Mouse (Mus musculus): ENCODE measurements around the gene Sec63.
A peak's percentile ranks its signal among the peaks of the same experiment; 100 is the strongest.

The Sec63 gene

DNA sequence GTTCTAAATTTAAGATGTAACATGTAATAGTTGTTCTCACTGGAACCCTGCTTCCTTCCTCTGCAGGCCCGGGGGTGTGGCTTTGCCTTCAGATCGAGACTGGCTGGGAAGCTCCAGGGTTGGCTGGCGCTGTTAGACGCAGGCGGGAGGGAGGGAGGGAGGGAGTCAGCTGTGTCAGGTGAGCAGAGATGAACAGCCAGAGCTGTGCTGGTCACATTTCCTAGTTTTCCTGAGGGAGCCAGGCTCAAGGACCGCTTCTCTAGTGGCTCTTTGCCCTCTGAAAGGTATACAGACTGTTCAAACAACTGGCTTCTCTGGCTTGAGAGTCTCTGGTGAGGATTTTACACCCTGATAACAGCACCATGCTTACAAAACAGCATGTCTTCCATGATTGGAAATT lies 69.1 kb downstream of the Sec63 start:
- no peak for DNase-seq

DNA sequence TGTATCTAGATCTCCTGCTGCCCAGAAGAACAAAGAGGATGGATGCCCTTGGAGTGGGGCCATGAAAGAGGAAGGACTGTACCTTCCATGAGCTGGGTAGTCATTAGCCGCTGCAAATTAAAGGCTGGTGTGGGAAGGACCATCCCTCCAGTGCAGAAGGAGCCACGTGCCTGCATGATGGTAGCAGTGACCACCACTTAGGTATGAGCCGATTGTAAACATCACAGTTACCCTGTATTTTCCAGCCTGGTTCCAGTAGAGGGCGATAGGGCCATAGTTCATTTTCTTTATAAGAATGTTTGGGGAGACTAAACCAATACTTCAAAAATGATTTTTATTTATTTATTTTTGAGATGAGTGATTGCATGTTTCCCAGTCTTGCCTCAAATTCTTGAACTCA lies 71.4 kb downstream of the Sec63 start:
- peak; percentile 36 for DNase-seq

DNA sequence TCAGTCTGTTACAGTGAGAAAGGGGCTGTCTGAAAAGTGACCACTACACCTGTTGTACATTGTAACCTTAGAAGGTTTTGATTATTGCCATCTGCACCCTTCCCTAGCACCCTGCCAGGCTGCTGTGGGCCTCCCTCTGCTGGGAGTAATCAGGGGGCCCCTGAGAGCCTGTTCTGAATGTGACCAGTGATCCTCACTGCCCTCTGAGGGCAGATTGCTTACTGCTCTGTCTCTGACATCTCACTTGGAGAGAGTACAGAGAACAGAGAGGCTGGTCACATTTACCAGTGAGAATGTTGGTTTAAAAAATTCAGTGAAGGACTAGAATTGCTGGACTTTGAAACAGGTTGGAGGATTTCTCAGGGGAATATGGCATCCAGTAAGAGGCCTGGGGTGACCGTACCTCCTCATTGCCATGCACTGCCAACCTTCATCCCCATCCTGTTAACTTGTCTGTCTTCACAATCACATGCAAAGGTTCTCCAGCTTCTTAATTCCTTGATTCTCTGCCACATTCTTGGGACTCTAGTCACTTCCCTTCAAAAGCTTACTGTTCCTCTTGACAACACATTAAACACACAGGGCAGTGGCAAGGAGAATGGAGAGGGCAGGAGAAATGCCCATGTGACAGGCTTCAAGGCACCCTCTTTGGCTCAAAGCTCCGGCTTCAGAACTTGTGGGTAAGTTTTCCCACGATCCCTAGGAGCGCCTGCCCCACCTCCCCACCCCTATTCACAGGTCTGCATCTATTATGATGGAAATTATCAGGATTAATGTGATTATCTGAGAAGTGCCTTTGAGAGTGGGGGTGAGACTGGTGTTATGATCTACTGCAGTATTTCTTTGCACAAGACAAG lies 72.8 kb downstream of the Sec63 start:
- peak; percentile 42 for DNase-seq

DNA sequence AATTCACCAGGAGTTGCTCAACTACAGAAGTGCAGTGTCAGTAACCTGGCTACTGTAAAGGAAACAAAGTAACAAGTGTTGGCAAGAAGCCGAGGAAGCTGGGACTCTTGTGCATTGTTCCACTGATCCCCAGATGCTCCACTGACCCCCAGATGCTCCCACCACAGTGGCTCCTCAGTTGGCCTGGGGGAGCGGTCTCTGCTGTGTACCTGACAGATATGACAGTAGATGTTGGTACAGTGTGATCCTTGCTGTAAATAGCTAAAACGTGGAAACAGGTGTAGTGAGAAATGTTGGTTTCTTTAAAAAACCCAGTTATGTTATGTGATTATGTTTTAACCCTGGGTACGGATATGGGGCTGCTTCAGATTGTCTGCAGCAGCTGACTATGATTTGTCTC lies 76.8 kb downstream of the Sec63 start:
- DNase-seq: no peak

DNA sequence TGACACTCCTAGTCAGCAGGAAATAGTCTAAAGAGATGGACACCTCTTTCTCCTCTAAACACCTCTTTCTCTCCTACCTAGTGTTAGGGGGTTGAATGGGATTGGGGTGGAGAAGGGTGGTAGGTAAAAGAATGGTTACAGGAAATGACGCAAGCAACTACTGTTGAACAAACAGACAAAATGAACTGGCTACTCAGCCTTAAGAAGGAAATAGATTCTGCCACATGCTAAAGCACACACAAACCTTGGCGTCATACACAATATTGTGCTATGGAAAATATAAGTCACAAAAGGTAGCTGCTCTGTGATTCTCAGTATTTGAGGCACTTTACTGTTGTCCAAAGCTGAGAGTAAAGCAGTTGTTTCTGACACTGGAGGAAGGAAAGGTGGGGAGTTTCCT lies 77.4 kb downstream of the Sec63 start:
- DNase-seq: no peak

DNA sequence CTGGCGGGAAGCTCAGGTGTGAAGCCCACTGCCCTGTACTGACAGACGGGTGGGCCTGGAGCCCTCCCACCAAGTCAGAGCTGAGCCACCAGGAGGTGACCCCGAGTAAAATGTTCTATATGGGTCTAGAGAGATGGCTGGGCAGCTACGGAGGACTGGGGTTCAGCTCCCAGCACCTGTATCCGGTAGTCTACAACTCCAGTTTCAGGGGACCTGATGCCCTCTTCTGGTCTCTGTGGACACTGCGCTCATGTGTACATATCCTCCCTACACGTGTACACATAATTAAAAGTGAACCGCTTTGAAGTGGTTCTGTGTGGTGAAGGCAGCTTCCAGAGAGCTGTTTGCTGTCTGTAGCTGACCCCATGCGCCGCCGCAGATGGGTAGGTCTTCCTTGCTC lies 78.7 kb downstream of the Sec63 start:
- no peak for DNase-seq

DNA sequence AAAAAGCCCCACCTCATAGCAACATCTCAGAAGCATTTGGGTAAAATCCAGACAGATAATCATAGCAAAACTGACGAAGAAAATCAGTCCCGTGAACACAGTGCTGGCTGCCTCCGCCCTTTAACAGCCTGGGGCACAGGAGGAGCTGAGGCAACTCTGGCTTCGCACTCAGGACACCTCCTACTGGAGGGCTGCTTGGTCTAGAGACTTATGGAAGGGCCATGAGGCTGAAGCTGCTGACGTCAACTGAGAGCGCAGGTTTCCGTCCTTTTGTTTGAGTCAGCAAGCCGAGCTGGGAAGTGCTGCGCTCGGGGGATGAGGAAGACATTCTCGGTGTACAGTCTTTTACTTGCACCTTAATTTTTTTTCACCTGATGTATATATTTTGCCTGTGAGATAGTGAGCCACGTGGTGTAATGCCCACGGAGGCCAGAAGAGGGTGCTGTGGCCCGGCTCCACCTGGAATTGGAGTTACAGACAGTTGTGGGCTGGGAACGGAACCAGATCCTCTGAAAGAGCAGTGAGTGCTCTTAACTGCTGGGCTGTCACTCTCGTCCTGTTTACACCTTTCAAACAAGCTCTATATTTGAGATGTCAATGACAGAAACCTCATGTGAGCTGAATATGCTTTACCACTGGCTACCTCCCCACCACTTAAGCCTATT lies 80.4 kb downstream of the Sec63 start:
- DNase-seq: no peak

DNA sequence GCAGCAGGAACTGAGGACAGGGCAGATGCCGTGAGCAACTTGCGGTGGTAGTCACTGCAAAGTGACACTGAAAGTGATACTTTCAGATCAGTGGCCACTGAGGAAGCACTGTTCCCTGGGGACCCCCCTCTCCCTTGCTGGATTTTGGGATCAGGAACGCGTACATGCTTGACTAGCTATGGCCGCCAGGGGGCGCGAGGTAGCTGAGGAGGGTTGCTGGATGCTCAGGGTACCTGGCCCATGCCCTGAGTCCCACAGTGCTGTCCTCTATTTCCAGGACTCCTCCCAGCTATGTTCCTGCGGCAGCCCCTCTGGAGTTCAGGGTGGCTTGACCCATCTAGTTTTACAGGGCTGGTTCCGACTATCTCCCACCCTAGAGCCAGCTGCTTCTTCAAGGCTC lies 81.1 kb downstream of the Sec63 start:
- peak; percentile 85 for DNase-seq

DNA sequence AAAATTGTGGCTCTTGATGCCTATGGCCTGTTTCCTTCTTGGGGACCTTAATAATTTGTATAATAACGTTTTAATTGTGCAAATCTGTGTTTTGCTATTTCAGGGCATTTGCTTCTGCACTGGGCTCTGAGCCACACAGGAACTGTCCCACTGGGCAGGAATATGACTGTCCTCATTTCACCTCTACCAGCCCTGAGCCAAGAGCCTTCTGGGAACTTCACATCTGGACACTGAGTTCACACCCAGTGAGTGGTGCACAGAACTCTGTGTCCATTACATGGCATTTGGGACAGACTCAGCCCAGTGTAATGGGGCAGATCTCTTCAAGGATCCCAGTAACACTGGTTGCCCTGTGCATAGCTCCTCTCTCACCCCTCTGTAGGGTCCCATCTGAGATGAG lies 82.1 kb downstream of the Sec63 start:
- no peak for DNase-seq

DNA sequence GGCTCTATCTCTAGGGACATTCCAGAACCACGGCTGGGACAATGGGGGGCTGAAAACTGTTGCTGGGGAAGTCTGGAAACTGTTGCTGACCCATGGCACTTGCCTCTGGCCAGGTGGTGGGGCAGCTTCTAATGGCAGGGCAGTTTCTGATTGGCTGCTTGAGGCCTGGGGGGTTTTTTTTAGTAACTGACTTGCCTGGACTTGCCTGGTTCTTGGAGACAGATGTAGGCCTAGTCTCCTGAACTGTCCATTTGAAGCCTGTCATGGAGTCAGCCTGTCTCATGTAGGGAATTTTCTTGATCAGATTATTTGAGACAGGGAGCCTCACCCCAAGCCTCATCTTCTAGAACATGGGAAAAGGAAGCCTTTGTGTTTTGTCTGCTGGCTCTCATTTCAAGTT lies 84.2 kb downstream of the Sec63 start:
- DNase-seq: no peak

DNA sequence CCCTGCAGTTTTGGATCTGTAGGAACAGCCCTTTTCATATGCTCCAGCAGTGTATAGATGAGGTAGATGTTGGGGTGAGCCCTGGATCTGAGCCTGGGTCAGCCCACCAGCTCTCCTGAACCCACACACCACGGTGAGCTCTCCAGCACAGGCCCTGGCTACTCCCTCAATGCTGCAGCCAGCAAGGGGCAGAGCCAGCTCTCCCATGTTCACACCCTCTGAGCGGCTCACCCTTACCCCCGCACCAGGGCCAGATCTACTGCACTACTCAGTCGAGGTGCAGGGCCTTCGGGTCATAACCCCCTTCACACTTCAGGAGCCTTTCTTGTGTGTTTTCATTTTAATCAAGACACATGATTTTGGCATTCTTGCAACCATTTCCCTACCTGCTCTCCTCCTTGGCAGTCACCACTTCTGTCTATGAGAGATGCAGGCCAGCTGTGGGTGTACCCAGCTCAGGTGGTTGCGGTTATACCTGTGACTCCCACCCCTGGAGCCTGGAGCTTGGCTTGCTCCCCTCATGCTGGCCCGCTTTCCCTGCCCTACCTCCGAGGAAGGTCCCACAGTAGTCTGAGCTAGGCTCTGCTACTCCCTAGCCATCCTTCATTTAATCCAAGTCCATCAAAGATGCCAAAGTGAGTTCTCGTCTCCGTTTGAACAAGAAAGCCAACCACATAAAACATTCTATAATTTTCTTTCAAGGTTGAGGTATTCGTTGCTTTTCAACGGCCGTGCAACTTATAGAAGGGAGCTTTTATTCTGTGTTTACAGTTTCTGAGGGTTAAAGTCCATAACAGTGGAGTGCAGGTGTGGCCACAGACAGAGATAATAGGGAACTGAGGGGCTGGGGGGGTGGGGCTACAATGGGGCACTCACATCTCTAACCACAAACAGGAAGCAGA lies 87.1 kb downstream of the Sec63 start:
- DNase-seq: no peak

DNA sequence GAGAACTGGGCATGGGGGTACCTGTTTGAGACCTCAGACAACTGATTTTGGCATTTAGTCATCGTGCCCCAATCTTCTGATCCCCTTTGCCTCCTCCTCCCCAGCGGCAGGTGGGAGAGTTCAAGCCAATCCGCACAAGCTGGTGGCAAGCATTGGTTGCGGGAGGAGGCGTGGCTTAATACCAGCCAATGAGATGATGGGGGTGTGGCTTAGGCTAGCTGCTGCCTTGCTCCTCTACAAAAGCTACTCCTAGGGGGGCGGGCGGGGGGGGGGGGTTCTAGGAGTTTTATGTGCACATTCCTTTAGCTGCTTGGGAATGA lies 87.7 kb downstream of the Sec63 start:
- no peak for DNase-seq

DNA sequence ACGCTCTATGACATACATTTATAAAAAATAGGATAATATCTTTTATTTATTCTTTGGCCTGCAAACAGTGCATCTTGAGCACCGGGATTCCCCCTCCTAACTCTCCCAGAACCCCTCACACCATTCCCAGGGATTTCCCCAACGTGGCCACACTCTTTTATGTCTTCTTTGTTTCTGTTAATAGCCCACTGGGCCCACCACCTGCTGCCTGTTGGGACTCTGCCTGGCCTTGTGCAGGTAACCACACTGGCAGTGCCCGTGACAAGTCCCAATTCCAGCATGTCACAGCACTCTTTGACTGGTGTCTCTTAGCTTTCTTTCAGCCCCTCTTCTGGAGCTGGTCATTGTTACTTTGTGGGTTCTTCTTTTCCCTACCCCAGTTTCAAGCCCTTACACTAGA lies 93.5 kb downstream of the Sec63 start:
- no peak for DNase-seq

DNA sequence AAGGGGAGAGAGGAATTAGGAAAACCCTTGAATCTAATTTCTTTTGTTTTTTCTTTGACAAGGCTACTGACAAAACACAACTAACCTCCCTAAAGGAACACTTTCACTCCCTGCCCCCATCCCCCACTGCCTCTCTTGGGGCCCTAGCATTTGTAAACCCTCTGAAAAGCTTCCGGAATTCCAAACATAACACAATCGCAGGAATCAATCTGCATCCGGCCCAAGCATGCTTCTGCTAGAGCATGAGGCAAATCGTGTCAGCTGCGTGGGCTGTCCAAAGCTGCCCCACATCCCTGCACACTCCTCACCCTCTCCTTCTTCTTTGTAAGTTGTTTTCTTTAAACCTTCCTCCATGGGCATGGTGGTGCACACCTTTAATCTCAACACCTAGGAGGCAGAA lies 94.0 kb downstream of the Sec63 start:
- peak; percentile 51 for DNase-seq

DNA sequence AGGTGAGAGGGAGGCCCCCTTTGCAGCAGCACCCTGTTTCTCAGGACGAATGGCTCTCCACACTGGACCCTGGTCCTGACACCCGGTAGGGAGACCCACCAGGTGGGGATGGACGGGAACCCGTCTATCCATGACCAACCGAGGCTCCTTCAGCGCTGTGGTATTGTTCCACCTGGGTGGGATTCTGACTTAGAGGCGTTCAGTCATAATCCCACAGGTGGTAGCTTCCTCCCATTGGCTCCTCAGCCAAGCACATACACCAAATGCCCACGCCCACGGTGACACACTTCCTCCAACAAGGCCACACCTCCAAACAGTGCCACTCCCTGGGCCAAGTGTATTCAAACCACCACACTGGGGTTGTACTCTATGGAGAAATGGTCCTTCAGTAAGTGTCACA lies 95.3 kb downstream of the Sec63 start:
- no peak for DNase-seq

DNA sequence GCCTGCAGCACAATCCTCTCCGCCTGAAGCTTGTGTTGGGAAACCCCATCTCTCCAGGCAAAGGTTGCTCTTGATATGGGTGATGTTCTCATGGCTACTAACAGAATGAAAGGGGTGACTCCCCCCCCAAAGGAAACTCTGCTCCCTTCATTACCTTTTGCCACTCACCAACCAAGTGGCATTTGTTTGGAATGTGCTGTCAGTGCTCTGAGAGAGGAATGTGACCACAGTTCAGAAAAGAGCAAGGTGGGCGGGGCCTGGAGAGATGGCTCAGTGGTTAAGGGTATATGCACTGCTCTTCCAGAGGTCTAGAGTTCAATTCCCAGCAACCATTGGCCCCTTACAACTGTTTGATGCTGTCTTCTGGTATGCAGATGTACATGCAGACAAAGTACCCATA lies 95.7 kb downstream of the Sec63 start:
- no peak for DNase-seq

DNA sequence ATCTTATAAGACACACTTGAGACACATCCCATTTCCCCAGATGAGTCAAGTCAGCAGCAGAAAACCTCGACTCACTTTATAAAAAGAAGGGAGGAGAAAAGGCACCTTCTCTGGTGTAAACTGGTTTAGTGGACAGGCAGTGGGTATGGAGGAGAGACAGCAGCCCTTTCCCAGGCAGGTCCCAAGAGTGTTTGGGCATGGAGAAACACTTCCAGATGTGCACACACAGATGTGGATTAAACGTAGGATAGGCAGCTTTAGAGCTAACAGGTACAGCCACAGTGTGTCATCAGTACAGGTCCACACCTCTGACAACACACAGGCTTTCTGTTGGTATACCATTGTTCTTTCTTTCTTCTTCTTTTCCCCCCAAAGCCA lies 98.5 kb downstream of the Sec63 start:
- peak; percentile 45 for DNase-seq

DNA sequence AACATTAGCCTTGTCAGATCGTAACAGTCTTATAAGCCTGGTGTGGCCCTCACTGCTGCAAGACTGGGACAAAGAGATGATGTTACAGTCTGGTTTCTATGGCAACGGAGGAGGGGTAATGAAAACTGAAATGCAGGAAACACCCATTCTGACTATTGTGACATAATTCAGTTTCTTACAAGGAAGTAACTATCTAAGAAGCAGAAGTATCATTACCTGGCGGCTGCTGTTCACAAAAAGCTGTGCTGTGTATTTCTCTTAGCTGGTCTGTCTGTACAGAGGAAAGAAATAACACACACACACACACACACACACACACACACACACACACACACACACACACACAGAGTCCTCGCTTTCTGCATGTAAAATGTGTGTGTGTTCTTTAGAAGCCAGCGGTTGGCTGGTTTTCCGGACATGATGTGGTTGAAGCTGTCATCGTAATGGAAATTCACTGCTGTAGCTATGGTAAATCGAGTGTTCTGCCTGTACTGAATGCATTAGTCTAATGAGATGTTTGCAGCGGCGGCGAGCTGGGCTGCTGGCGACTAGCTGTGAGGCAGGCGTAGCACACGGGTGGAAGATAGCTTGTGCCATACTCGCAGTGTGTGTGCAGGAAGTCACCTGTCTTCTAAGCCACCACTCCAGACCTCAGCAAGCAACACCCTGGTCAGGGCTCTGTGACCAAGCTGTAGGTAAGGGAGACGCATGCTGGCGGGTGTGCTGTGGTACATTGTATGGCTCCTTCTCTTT lies 99.0 kb downstream of the Sec63 start, which contains the start of gene Scml4:
Scml4 (plus strand) TSS at position 212 of the 753 bp plus-strand sequence.
- peak; percentile 78 for DNase-seq

DNA sequence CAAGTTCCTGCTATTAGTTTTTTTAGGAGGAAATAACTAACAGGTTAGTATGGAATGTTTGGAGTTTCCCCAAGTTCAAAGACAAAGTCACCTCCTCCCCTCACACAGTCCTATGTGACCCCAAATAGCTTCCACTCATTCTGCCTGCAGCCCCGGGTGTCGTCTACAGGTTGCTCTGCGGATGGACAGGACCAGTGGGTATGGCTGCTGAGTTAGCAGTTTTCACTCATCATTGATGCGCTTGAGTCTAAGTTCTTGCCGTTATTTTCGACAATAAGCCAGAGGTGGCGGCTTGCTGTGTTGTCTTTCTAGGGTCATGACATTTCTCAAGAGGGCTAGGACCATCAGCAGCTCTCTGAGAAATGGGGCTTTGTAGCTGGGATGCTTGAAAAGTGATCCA lies 100.2 kb downstream of the Sec63 start:
- DNase-seq: no peak

DNA sequence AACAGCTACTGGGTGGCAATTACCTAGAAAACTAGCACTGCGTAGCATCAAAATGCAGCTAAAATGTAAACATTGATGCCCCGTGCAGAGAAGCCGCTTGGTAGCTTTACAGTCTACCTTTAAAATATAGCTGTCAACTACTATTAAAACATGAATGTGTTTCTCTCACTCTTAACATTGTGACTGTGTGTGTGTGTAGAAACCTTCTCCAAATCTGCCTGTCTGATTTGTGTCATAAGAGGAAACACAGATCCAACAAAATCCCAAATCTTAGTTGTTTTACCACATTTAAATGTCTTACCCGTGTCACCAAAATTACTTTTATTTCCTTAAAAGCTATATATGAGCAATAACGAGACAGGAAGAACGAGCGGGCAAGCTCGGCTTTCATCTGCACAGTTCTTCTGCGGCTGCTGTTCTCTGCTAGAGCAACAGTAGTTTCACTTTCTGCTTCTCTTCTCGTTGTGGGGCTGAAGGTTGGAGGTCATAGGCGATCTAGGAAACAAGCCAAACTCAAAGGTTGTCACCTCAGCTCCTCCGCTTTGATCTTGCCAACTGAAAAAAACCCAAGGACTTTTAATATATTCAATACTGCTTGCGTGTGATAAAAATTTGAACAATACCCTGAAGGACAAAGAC lies 100.9 kb downstream of the Sec63 start:
- peak; percentile 19 for DNase-seq

DNA sequence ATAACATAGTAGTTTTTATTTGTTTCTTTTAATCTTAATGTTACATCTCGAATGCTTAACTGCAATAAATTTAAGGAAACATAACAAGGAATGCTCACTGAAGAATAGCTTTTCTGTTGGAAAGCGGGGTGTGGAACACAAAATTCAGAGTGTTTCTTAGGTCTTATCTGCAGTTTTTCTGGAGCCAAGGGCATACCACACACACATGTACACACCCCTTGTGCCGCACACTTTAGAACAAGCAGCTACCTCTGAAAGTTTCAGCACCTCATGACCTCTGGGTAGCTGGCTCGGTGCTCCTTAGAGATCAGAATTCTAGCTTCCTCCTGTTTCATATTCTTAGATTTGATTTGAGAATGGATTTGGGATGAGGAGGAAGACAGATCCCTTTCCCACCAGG lies 101.5 kb downstream of the Sec63 start:
- DNase-seq: no peak

DNA sequence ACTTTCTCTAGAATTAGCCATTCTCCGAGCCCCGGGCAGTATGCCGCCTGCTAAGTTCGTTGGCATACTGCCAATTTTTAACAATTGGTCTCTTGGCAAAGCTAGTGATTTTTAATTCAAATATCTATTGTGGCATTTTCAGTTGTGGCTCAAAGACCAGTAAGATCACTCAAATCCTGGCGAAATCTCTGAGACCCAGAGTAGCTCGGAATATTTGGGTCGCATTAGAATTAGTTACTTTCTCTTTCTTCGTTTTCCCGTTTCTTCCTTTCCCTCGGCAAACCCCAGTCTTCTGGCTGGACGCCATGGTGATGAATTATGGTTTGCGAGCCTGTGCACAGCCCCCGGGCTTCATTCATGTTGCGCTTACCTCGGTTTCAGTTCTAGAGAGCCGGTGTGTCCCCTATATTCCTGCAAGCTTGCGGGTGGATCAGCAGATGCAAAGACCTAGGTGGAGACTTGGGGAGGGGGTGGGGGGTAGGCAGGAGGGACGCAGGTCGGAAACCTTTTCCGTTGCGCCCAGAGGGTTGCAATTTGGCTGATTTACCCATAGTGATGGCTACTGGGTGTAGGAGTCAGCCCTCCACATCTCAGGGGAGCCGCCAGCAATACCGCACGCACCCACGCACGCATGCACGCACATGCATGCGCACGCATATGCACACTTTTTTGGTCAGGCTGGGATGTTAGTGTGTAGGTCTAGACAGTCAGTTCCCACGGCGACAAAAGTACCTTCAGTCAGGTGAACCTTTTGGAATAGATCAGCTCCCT lies 102.5 kb downstream of the Sec63 start:
- peak; percentile 40 for DNase-seq

All from embryo, embryonic 11 days (tissue).